Comparison of ENCODE assay signal across 7 mouse cellular contexts in the genomic region with DNA sequence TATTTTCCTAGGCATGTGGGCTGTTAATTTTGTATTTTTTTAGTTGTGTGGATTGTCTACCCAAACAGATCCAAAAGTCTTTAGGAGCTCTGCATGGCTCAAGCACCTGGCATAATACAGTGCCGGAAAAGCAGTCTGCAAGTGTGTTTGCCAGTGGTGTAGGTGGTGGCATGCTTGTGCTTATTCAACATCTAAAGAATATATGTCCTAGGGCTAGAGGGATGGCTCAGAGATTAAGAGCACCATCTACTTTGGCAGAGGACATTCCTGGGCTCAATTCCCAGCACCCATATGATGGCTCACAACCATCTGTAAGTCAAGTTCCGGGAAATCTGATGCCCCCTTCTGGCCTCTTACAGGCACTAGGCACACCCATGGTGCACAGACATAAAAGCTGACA.
"Had no signal": no experiment of that assay in that cellular context is flagged by ENCODE, and none has a peak within 500 bp of the region (broad histone marks: within the 10 kb centered on the region; RNA-seq: fewer than 3 reads in every experiment).

No protein-coding gene starts in this region.

- H3K4me2 ChIP-seq: lung, embryonic 14.5 days; midbrain, embryonic 11.5 days had no signal

- H3K27ac ChIP-seq: liver, embryonic 14.5 days had no signal

- DNase-seq: kidney, postnatal 14 days; liver, postnatal 0 days; midbrain, embryonic 14.5 days; thymus, postnatal 4 days had no signal

- H3K9ac ChIP-seq: liver, embryonic 14.5 days; liver, postnatal 0 days; lung, embryonic 14.5 days had no signal

- ATAC-seq: liver, postnatal 0 days had no signal
